Mouse (Mus musculus) megakaryocyte-erythroid progenitor cell, adult 5-6 weeks (primary cell): ENCODE measurements around the gene Fam172a. TPM values are rescaled to one million over a fixed set of nuclear protein-coding genes. Genes with fewer than 3 reads are reported as not detected.
"Not testable (repeated sequence)": the region's sequence is repeated elsewhere in the genome, so short reads cannot be mapped to it uniquely, and the experiment has no call there.

Experiments used
- ATAC-seq: replicated peaks from 2 replicates; pipeline ENCODE4 v1.8.0; 2016; ENCODE audit warnings: mild to moderate bottlenecking, inconsistent platforms; ENCODE audit not compliant: severe bottlenecking, poor library complexity, low FRiP score, low TSS enrichment
- total RNA-seq, 2 experiments: library from RNA; stranded (forward) in 1 of 2; stranded (reverse) in 1 of 2; fragments of 200-1000, 215-1000 nt in 1 of 2; fragments of >200 nt in 1 of 2; fragmentation: Nextera tagmentation in 1 of 2; gene quantifications; 2 replicates each; pipeline ENCODE4 v1.2.3; 2014 to 2017

Fam172a gene
- total RNA-seq (2014; fragmentation: Nextera tagmentation) (27.8 and 31.2 TPM in 2 replicates), total RNA-seq (2017) (29.0 and 40.3 TPM in 2 replicates)

GRCm38 (mm10) chr13:77701733-77702132 lies at the start of gene Fam172a:
Gene Fam172a (plus strand): TSS chr13:77702033.
- not testable (repeated sequence) for ATAC-seq

- no peak for ATAC-seq
These were observed 13.2 kb upstream of the Fam172a start for GRCm38 (mm10) chr13:77688651-77689050.

GRCm38 (mm10) chr13:77708514-77709013 lies 6.7 kb downstream of the Fam172a start:
- peak; percentile 98 for ATAC-seq

- no peak for ATAC-seq
These were observed 15.7 kb downstream of the Fam172a start for GRCm38 (mm10) chr13:77717499-77717898.

- no peak for ATAC-seq
These were observed 41.0 kb downstream of the Fam172a start for GRCm38 (mm10) chr13:77742822-77743221.

GRCm38 (mm10) chr13:77777606-77778005 lies 75.8 kb downstream of the Fam172a start:
- no peak for ATAC-seq

- not testable (repeated sequence) for ATAC-seq
These were observed 105.5 kb downstream of the Fam172a start for GRCm38 (mm10) chr13:77807341-77807740.

GRCm38 (mm10) chr13:77810449-77810848 lies 108.6 kb downstream of the Fam172a start:
- ATAC-seq = no peak

GRCm38 (mm10) chr13:77826138-77826537 lies 124.3 kb downstream of the Fam172a start:
- no peak for ATAC-seq

GRCm38 (mm10) chr13:77843017-77843654 lies 141.3 kb downstream of the Fam172a start:
- ATAC-seq = no peak

- ATAC-seq = no peak
These were observed 147.0 kb downstream of the Fam172a start for GRCm38 (mm10) chr13:77848868-77849267.

GRCm38 (mm10) chr13:77864804-77865203 lies 163.0 kb downstream of the Fam172a start:
- no peak for ATAC-seq

GRCm38 (mm10) chr13:77868314-77868713 lies 166.5 kb downstream of the Fam172a start:
- no peak for ATAC-seq

GRCm38 (mm10) chr13:77878120-77878519 lies 176.3 kb downstream of the Fam172a start:
- no peak for ATAC-seq

- ATAC-seq = no peak
These were observed 176.7 kb downstream of the Fam172a start for GRCm38 (mm10) chr13:77878545-77878944.

- no peak for ATAC-seq
These were observed 195.8 kb downstream of the Fam172a start for GRCm38 (mm10) chr13:77897619-77898018.

GRCm38 (mm10) chr13:77898066-77898796 lies 196.4 kb downstream of the Fam172a start:
- no peak for ATAC-seq

- ATAC-seq = peak; percentile 81
These were observed 197.9 kb downstream of the Fam172a start for GRCm38 (mm10) chr13:77899725-77900124.

GRCm38 (mm10) chr13:77900843-77901242 lies 199.0 kb downstream of the Fam172a start:
- no peak for ATAC-seq

GRCm38 (mm10) chr13:77909184-77909583 lies 207.4 kb downstream of the Fam172a start:
- no peak for ATAC-seq

- no peak for ATAC-seq
These were observed 221.0 kb downstream of the Fam172a start for GRCm38 (mm10) chr13:77922834-77923233.
